Mouse (Mus musculus) bone marrow macrophage, adult 2 months (primary cell): ENCODE measurements around the gene Lonp1.

Experiments used
- CTCF ChIP-seq: IDR thresholded peaks from 2 replicates; pipeline ENCODE4 v1.5.1; 2012; ENCODE audit warnings: low read depth, mild to moderate bottlenecking, low read length, moderate library complexity
- POLR2A ChIP-seq: IDR thresholded peaks from 2 replicates; pipeline ENCODE4 v1.6.1; 2012; ENCODE audit warnings: mild to moderate bottlenecking, low read depth, low read length, borderline replicate concordance

- no peak for TF ChIP-seq CTCF
- TF ChIP-seq POLR2A, result no peak
Measured at GRCm38 (mm10) chr17:56616725-56617124, 10.0 kb downstream of the Lonp1 start.
